Comparison of ENCODE assay signal across 20 mouse cellular contexts in the genomic region with DNA sequence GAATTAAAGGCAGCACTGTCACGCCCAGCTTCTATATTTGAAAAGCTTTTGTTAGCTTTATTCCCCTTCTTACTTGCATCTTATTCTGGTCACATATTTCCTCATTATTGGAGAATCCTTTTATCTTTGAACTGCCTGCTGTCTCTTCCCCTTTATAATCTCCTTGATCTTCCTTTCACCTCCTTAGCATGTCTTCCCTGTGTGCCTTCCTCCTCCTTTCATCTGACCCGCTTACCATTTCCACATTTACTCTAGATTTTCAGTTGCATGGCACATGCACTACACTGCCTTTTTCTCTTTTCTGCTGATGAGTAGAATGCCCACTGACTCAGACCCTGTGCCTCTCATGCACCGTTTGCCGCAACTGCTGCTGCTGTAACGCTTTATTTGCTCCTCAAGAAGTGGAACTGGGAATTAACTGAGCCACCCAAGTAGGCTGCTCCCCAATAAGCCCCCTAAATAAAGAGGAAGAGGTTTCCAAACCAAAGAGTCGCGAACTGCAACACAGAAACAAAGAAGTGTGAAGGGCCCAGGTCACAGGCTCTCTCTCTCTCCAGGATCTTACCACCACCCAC. TPM values are rescaled to one million over a fixed set of nuclear protein-coding genes. Genes with fewer than 3 reads are reported as not detected.
A peak's percentile ranks its signal among the peaks of the same experiment; 100 is the strongest.
DNase-seq lines count a peak whose midpoint lies in the region; ATAC-seq and TF ChIP-seq lines count a peak whose summit lies in the region.
"Had no signal": no experiment of that assay in that cellular context is flagged by ENCODE, and none has a peak within 500 bp of the region (broad histone marks: within the 10 kb centered on the region; RNA-seq: fewer than 3 reads in every experiment).

No protein-coding gene starts in this region.

- WGBS in forebrain, embryonic 11.5 days: 69% methylated on average over 7 of the region's 7 CpGs
- 59% methylated on average over 7 of the region's 7 CpGs for WGBS in forebrain, postnatal 0 days
- 36% methylated on average over 7 of the region's 7 CpGs for WGBS in midbrain, embryonic 11.5 days
- WGBS in olfactory bulb, adult 2 months: 34% methylated on average over 7 of the region's 7 CpGs

- ATAC-seq in forebrain, embryonic 11.5 days (replicated peaks; ENCODE audit: low FRiP score): no peak
- no peak for ATAC-seq in forebrain, postnatal 0 days
- ATAC-seq in midbrain, embryonic 11.5 days (ENCODE audit: low FRiP score): 0 out of 2 replicates have a peak, but pooled peaks have one; percentile 35
- ATAC-seq: activated CD4-positive, CD25-positive, alpha-beta regulatory T cell, adult 4 months; liver, postnatal 0 days had no signal

- H3K9ac ChIP-seq in forebrain, embryonic 11.5 days (ENCODE audit: low read length): no peak overlapping the region
- H3K9ac ChIP-seq in forebrain, postnatal 0 days: no peak overlapping the region
- H3K9ac ChIP-seq in midbrain, embryonic 11.5 days (ENCODE audit: low read length): no peak overlapping the region
- H3K9ac ChIP-seq: heart, embryonic 12.5 days; limb, embryonic 15.5 days; liver, postnatal 0 days had no signal

- peaks cover 10% of the 10 kb centered on the region; the same call in 1 of the 2 replicates for H3K36me3 ChIP-seq in forebrain, embryonic 11.5 days (ENCODE audit: control insufficient read depth, insufficient read depth, low read length)
- H3K36me3 ChIP-seq in forebrain, postnatal 0 days (ENCODE audit: insufficient read depth): peaks cover 55% of the 10 kb centered on the region
- H3K36me3 ChIP-seq in midbrain, embryonic 11.5 days (ENCODE audit: control insufficient read depth, insufficient read depth, low read length): peaks cover 9% of the 10 kb centered on the region

- no peak for TF ChIP-seq CTCF in forebrain, postnatal 0 days (IDR thresholded peaks at IDR 0.05; ENCODE audit: low read depth)
- no peak for TF ChIP-seq CTCF in layer of hippocampus, adult 2 months (conservative IDR thresholded peaks at IDR 0.05)
- no peak for TF ChIP-seq CTCF in olfactory bulb, adult 2 months (IDR thresholded peaks at IDR 0.05; ENCODE audit: insufficient read depth, low read depth, low read length)

- no peaks in the 10 kb centered on the region for H3K4me1 ChIP-seq in forebrain, embryonic 11.5 days (replicated peaks; ENCODE audit: control insufficient read depth, insufficient read depth, low read length)
- H3K4me1 ChIP-seq in forebrain, postnatal 0 days (ENCODE audit: insufficient read depth): no peaks in the 10 kb centered on the region
- H3K4me1 ChIP-seq in midbrain, embryonic 11.5 days (ENCODE audit: control insufficient read depth, insufficient read depth, low read length): peaks cover 14% of the 10 kb centered on the region
- H3K4me1 ChIP-seq in olfactory bulb, adult 2 months (ENCODE audit: control insufficient read depth, insufficient read depth, low read length): peaks cover 3% of the 10 kb centered on the region
- H3K4me1 ChIP-seq: heart, embryonic 12.5 days; limb, embryonic 15.5 days had no signal

- no peaks in the 10 kb centered on the region for H3K27me3 ChIP-seq in forebrain, embryonic 11.5 days (ENCODE audit: control insufficient read depth, insufficient read depth, low read length)
- H3K27me3 ChIP-seq in forebrain, postnatal 0 days (ENCODE audit: insufficient read depth, low read length): no peaks in the 10 kb centered on the region
- no peaks in the 10 kb centered on the region for H3K27me3 ChIP-seq in midbrain, embryonic 11.5 days (ENCODE audit: control insufficient read depth, insufficient read depth, low read length)
- H3K27me3 ChIP-seq: heart, embryonic 12.5 days; limb, embryonic 15.5 days had no signal

- H3K27ac ChIP-seq in forebrain, embryonic 11.5 days (ENCODE audit: low read depth, low read length): 0 out of 2 replicates have a peak overlapping the region, but pooled peaks have one; percentile 26
- no peak overlapping the region for H3K27ac ChIP-seq in forebrain, postnatal 0 days (ENCODE audit: low read depth, low read length)
- peak overlapping the region; percentile 36; the same call in 1 of the 2 replicates for H3K27ac ChIP-seq in layer of hippocampus, adult 2 months
- peak overlapping the region; percentile 2; the same call in 1 of the 2 replicates for H3K27ac ChIP-seq in midbrain, embryonic 11.5 days (ENCODE audit: low read depth, low read length)
- peak overlapping the region; percentile 50; the same call in 1 of the 2 replicates for H3K27ac ChIP-seq in olfactory bulb, adult 2 months (ENCODE audit: insufficient read depth, low read depth, low read length)
- H3K27ac ChIP-seq: limb, embryonic 15.5 days had no signal

- no peak for TF ChIP-seq POLR2A in olfactory bulb, adult 2 months (IDR thresholded peaks at IDR 0.05; ENCODE audit: insufficient read depth, low read depth, low read length)

- no peak overlapping the region for H3K4me2 ChIP-seq in forebrain, embryonic 11.5 days (ENCODE audit: low read depth, low read length, severe bottlenecking)
- H3K4me2 ChIP-seq in forebrain, postnatal 0 days (ENCODE audit: low read depth): no peak overlapping the region
- H3K4me2 ChIP-seq in midbrain, embryonic 11.5 days: no peak overlapping the region
- H3K4me2 ChIP-seq: heart, embryonic 12.5 days; limb, embryonic 15.5 days had no signal

- no peak overlapping the region for H3K4me3 ChIP-seq in forebrain, embryonic 11.5 days (ENCODE audit: low read depth, low read length)
- H3K4me3 ChIP-seq in forebrain, postnatal 0 days (ENCODE audit: low read depth, low read length): no peak overlapping the region
- no peak overlapping the region for H3K4me3 ChIP-seq in layer of hippocampus, adult 2 months
- no peak overlapping the region for H3K4me3 ChIP-seq in midbrain, embryonic 11.5 days (ENCODE audit: low read depth, low read length)
- H3K4me3 ChIP-seq in olfactory bulb, adult 2 months (ENCODE audit: insufficient read depth, low read depth, low read length): no peak overlapping the region
- H3K4me3 ChIP-seq: heart, embryonic 12.5 days; limb, embryonic 15.5 days had no signal

- DNase-seq in forebrain, embryonic 11.5 days (ENCODE audit: low spot score): no peak
- no peak for DNase-seq in forebrain, postnatal 0 days
- no peak for DNase-seq in layer of hippocampus, adult 2 months (ENCODE audit: low spot score in 2 of 2)
- no peak for DNase-seq in layer of hippocampus, adult 8-10 months (ENCODE audit: low spot score in 2 of 2)
- DNase-seq in midbrain, embryonic 11.5 days (ENCODE audit: low spot score, missing footprints): no peak
- DNase-seq in testis, postnatal 14 days (ENCODE audit: low spot score): no peak
- DNase-seq in frontal cortex, postnatal 36 days (ENCODE audit: low spot score in 2 of 2): no peak
- DNase-seq: adrenal gland, postnatal 10 days; cerebellum, adult 11 months; cerebellum, postnatal 10 days; embryo, embryonic 11 days; heart, postnatal 14 days; kidney, adult 18-20 months; kidney, postnatal 14 days; liver, postnatal 0 days; thymus, postnatal 14 days had no signal

- H3K9me3 ChIP-seq in forebrain, embryonic 11.5 days (ENCODE audit: control insufficient read depth, low read length): no peaks in the 10 kb centered on the region
- no peaks in the 10 kb centered on the region for H3K9me3 ChIP-seq in forebrain, postnatal 0 days (ENCODE audit: low read length)
- H3K9me3 ChIP-seq in midbrain, embryonic 11.5 days (ENCODE audit: control insufficient read depth, low read length): no peaks in the 10 kb centered on the region
- H3K9me3 ChIP-seq: heart, embryonic 12.5 days; limb, embryonic 15.5 days had no signal

RNA-seq across cellular contexts. Expression of a gene that starts 53.8 kb away (rescaled TPM):
- 60.2 and 65.7 TPM in 2 replicates for polyA plus RNA-seq in forebrain, embryonic 11.5 days (2014; fragmentation: Nextera tagmentation; extraction: Ambion mirVana)
- 70.6 and 73.5 TPM in 2 replicates for total RNA-seq in forebrain, postnatal 0 days (2014; rRNA removed)
- 15.1 and 16.2 TPM in 2 replicates for polyA plus RNA-seq in forebrain, postnatal 0 days (2015; fragmentation: Nextera tagmentation; extraction: Ambion mirVana)
- 10 to 100 TPM; 61.7 to 68.5 TPM for total RNA-seq in layer of hippocampus, adult 2 months (2021)
- 10 to 100 TPM; 62.4 to 73.5 (median 71.6) TPM for total RNA-seq in layer of hippocampus, adult 8-10 months (2022)
- polyA plus RNA-seq in midbrain, embryonic 11.5 days (2014; fragmentation: Nextera tagmentation; extraction: Ambion mirVana): 63.1 and 70.5 TPM in 2 replicates
- 108 TPM in 1 of 2 replicates, not detected in the other for polyA plus RNA-seq in olfactory bulb, adult 2 months (2012; ENCODE audit: insufficient read depth, insufficient read length, low replicate concordance, missing spikeins)

RNA-seq across cellular contexts. Expression of a gene that starts 57.1 kb away (rescaled TPM):
- 26.4 and 33.5 TPM in 2 replicates for polyA plus RNA-seq in forebrain, embryonic 11.5 days (2014; fragmentation: Nextera tagmentation; extraction: Ambion mirVana)
- 19.9 and 25.1 TPM in 2 replicates for total RNA-seq in forebrain, postnatal 0 days (2014; rRNA removed)
- polyA plus RNA-seq in forebrain, postnatal 0 days (2015; fragmentation: Nextera tagmentation; extraction: Ambion mirVana): 9.5 and 14.1 TPM in 2 replicates
- total RNA-seq in layer of hippocampus, adult 2 months (2021): 10 to 100 TPM; 37.7 to 44.8 TPM
- 10 to 100 TPM; 39.9 to 52.4 (median 43.7) TPM for total RNA-seq in layer of hippocampus, adult 8-10 months (2022)
- 23.4 and 28.9 TPM in 2 replicates for polyA plus RNA-seq in midbrain, embryonic 11.5 days (2014; fragmentation: Nextera tagmentation; extraction: Ambion mirVana)
- polyA plus RNA-seq in olfactory bulb, adult 2 months (2012; ENCODE audit: insufficient read depth, insufficient read length, low replicate concordance, missing spikeins): not detected in 2 replicates
